Mouse (Mus musculus): ENCODE measurements around the gene Serinc4. TPM values are rescaled to one million over a fixed set of nuclear protein-coding genes. Genes with fewer than 3 reads are reported as not detected.
A peak's percentile ranks its signal among the peaks of the same experiment; 100 is the strongest.
"Not testable (repeated sequence)": the region's sequence is repeated elsewhere in the genome, so short reads cannot be mapped to it uniquely, and the experiment has no call there.

The Serinc4 gene
- total RNA-seq (2021): 0.53 TPM in 1 of 2 replicates, not detected in the other
- long read RNA-seq, experiment 1, partial matches to known transcripts: 1 of 1 reads
- long read RNA-seq, experiment 1, other reads (novel, unspliced or antisense): 0 of 1 reads
- long read RNA-seq, experiment 2: 0 reads

- peak; percentile 94 for DNase-seq
Observed at GRCm38 (mm10) chr2:121456692-121457642, at the start of gene Serinc4. Gene Serinc4, minus strand, starts transcription at chr2:121456781.

DNA sequence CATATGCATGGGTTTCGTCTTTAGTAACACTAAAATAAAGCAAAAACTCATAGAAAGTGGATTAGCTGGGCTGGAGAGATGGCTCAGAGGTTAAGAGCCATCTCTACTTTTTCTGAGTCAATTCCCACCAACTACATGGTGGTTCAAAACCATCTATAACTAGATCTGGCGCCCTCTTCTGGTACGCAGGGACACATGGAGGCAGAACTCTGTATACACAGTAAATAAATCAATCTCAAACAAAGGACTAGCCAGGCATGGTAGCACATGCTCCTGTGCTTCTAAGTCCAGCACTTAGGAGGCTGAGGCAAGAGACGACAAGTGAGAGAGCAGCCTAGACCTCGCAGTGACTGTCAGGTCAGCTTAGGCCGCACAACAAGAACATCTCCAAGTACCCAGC lies 45.0 kb upstream of the Serinc4 start:
- not testable (repeated sequence) for DNase-seq

- not testable (repeated sequence) for DNase-seq
Observed at GRCm38 (mm10) chr2:121484403-121484802, 27.8 kb upstream of the Serinc4 start.

DNA sequence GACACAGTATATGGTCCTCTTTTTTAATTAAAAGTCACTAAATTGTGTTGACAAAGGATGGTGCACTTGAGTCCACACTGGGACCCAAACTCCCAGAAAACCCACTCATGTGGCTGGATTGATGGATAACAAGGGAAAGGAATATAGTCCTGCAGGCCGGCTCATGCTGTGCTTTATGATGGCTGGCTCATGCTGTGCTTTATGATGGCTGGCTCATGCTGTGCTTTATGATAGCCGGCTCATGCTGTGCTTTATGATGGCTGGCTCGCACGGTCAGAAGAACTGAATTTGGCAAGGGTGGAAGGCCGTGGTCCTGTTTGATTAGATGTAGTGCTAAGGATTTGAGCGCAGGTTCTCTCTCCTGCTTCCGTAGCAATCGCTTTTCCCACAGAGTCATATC lies 27.0 kb upstream of the Serinc4 start:
- DNase-seq: no peak

DNA sequence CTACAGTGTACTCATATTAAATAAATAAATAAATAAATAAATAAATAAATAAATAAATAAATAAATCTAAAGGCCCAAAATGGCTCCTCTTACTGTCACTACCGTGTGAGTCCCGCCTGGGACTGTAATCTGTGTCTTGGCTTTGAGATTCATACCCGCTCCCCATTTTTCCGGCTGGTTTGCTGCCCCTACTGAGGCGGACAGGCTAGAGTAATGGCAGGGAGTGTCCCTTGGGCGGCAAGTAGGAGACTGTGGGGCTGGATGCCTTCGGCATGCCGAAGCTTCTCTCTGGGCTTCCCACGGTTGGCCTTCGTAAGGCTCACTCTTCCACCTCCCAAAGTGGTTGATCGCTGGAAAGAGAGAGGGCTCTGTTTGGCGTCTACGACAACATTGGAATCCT lies 24.3 kb upstream of the Serinc4 start:
- DNase-seq: not testable (repeated sequence)

DNA sequence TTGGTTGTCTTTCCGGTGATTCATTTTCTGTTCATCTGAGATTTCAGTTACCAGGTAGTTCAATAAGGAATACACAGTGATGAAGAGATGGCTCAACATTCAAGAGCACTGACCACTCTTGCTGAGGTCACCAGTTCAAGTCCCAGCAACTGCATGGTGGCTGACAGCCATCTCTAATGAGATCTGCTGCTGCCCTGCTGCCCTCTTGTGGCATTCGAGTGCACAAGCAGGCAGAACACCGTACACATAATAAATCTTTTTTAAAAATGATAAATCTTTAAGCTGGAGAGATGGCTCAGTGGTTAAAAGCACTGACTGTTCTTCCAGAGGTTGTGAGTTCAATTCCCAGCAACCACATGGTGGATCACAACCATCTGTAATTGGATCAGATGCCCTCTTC lies 23.9 kb upstream of the Serinc4 start:
- DNase-seq: peak; percentile 66

DNA sequence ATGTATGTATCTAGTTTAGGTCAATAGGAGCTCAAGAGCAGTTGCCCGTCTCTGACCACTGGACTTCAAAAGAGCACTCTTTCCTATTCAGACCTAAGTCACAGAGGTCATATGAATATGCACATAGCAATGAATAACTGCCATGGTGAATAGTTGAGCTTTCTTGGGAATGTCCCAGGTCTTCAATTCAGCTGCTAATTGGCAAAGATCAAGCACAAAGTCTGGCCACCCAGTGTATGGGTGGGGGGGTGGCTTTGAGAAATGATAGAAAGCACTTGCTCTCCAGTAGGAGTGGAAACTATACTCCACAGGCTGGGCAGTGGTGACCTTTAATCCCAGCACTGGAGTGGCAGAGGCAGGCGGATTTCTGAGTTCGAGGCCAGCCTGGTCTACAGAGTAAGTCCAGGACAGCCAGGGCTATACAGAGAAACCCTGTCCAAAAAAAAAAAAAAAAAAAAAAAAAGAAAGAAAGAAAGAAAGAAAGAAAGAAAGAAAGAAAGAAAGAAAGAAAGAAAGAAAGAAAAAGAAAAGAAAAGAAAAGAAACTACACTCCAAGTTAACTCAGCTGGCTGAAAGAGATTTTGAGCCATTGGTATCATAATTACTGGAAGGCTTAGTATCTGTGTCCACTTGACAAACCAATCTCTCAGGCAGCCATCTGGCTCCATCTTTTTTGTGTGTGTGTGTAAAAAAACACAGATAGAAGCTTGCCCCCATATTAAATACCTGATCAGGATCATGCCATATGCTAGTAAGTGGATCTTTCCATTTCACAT lies 21.1 kb upstream of the Serinc4 start:
- no peak for DNase-seq

DNA sequence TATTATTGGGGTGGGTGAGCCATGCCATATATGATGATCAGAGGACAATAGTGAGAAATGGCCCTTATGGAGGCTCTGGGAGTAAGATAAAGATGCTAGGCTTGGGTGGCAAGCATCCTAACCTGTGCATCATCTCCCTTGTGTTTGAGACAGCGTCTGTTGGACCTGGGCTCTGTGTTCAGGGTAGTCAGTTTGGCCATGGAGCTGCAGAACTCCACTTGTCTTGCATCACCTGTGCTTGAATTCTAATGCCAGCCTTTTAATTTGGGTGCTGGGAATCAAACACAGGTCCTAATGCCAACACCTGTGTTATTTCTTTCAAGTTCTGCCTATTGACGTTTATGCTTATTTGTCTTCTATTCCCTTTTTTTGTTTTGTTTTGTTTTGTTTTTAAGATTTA lies 18.7 kb upstream of the Serinc4 start:
- DNase-seq: not testable (repeated sequence)

GRCm38 (mm10) chr2:121474180-121474535 lies 17.6 kb upstream of the Serinc4 start:
- DNase-seq: peak; percentile 21

DNA sequence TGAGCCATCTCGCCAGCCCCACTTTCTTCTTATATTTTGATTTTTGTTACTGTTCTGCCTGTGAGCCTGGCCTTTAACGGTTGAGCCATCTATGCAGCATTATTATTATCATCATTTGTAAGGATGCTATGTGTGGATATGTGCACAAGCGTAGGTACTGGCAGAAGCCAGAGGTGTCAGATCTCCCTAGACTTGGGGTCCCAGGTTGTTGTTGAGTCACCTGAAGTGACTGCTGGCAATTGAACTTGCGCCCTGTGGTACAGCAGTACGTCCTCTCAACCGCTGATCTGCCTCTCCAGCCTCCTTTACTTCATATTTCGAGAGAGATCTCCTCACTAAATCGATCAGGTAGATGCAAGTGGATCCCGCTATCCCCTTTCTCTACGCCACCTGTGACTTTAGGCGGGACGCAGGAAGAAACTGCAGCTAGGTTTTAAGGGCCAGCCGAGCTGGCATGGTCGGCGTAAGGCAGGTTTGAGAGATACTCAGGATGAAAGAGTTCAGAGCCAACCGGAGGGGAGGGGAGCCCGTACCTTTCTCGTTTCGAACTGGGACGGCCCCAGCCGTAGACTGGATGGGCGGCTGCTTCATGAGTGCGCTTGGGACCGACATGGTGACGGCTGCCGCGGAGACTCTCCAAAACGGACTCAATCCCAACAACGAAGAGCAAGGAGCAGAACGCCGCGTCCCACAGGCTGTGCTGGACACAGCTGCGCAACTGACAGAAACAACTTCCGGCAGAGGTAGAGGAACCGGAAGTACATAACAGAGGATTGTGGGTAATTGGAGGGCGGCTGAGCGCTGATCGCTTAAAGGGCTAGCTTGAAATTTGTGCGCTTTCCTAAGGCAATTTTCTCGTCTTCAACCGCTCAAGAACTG lies 17.0 kb upstream of the Serinc4 start, which contains the start of gene Mfap1b:
Gene Mfap1b (minus strand): TSS at position 767 of the 879 bp plus-strand sequence.
- peak; percentile 88 for DNase-seq

- DNase-seq: not testable (repeated sequence)
Observed at GRCm38 (mm10) chr2:121472783-121473182, 16.2 kb upstream of the Serinc4 start.

- not testable (repeated sequence) for DNase-seq
Observed at GRCm38 (mm10) chr2:121468982-121469381, 12.4 kb upstream of the Serinc4 start.

- DNase-seq: no peak
Observed at GRCm38 (mm10) chr2:121460071-121460470, 3.5 kb upstream of the Serinc4 start.

- no peak for DNase-seq
Observed at GRCm38 (mm10) chr2:121455534-121455933, 1.0 kb downstream of the Serinc4 start.

DNA sequence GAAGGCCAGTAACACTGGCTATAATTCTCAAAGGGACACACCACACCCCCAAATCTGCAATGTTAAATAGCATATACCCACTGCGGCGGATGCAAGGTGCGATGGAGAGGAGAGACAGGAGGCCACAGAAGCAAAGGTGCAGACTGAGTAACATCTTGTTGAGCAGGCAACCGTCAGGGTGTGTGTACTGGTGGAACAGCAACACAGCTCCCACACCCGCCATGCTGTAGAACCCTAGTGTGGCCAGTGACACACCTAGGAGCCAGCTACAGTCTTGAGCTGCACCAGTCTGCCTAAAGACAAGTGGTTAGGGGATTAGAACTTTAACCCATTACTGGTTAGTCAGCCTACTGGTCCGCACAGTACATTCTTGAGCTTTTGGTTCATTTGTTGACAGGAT lies 2.7 kb downstream of the Serinc4 start:
- no peak for DNase-seq

- DNase-seq: no peak
Observed at GRCm38 (mm10) chr2:121452990-121453389, 3.6 kb downstream of the Serinc4 start, which contains the start of gene Hypk. Gene Hypk, plus strand, starts transcription at chr2:121453290.

GRCm38 (mm10) chr2:121452361-121452760 lies 4.2 kb downstream of the Serinc4 start:
- DNase-seq: no peak

DNA sequence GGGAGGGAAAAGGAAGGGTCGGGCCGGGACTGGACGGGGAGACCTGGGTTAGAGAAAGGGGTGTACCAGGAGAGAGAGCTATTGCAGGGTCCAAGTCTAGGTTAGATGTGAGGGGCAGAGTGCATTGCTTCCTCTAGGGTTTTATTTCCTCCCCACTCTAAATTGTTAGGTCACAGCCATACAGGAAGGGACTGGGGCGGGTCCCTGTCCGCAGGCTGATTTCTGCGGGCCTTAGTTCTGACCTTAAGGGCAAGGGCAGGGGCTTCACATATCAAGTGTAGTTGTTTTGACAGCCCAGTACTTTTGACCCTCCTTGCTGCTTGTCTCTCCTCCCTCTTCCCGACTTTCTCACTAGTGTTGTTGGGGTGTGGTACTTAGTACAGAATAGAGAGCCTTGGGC lies 6.5 kb downstream of the Serinc4 start:
- DNase-seq: peak; percentile 28

DNA sequence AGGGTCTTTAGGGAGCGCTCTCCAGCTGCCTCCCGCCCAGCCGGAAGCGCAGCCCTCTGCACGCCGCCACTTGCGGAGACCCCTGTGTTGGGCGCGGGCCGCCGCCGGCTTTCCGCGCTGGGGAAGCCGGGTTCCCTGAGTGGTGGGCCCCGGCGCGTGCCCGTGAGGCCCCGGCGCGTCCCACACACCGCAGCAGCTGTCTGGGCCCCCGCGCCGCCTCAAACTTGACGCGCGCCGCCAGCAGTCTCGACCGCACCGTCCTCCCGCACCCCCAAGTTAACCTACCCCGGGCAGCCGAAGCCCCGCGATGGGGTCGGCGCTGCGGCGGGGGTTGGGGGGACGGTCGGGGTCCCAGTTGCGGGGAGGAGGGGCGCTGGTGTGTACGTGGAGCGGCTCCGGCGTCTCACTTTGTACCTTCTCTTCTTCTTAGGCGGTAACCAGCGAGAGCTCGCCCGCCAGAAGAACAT lies 7.0 kb downstream of the Serinc4 start:
- peak; percentile 54 for DNase-seq

DNA sequence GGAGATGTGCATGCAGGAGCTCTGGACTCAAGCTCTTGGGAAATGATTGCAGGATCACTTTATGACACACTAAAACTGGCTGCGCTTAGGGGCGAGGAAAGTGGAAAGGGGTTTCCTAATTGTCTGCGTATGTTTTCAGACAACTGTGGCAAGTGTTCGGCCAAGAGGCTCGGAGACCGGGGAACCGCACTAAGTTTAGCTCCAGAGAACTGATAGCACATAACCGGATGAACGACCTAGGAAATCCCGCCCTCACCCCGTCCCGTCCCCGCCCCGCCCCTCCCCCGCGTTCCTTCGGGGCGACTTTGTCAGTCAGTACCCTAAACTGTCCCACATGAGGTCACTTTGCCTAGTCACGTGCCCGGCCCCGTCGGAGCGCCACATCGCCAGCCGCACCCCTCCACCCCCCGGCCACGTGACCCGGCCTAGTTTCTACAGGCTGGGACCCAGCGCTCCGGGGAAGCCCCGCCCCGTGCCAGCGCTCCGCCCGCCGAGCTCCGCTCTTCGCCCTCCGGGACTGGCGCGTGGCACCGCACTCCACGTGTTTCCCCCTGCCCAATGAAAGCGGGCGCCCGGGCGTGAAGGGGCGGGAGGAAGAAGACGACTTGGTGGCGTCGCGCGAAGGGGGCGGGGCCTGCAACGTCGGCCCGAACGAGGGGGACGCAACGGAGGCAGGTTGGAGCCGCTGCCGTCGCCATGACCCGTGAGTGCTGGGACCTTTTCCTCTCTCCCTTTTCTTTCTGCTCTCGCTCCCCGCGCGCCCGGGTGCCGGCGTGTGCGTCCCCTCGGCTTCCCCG lies 7.6 kb downstream of the Serinc4 start, which contains the start of gene Serf2:
Gene Serf2 (plus strand): TSS at position 457 of the 797 bp plus-strand sequence.
- DNase-seq: peak; percentile 100

GRCm38 (mm10) chr2:121448136-121448535 lies 8.4 kb downstream of the Serinc4 start:
- peak; percentile 60 for DNase-seq
